Mouse (Mus musculus) c-Kit-positive CD71-positive TER-119-negative erythroid progenitor cells, embryonic 14.5 days (primary cell): ENCODE data around the gene Cyp4f13.

Source experiments
- DNase-seq: peaks from one replicate; pipeline ENCODE4 v3.0.0-alpha.2; 2013; ENCODE audit warnings: low read depth

The Cyp4f13 gene

DNA sequence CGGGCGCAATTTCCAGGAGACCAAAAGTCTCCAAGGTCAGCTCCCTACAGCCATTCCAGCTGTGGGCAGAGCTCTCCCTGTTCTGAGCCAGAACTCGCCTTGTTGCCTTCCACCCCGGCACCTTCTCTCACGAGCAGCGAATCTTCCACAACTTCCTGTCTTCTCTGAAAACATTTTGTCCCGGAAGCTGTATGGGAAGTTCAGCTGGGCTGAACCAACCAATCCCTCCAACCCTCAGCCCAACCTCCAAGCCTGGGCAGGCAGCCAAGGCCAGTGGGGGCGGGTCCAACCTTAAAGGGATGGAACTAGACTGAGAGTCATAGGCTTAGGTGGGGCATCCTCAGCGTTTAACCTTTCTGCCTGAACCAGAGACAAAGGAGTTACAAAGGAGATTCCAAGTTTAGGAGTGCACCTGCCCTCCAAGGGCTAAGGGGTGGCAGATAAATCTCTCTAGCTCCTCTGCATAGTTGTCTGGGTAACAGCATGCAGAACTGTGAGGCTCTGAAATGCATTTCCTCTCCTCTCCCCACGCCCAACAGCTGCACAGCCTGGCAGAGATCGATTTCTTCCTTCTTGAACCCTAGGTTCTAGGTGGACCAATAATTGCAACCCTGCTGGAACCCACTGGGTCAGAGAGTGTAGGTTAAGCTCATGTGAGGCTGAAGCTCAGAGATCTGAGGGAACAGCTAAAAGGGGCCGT lies at the start of gene Cyp4f13:
Cyp4f13 (minus strand) TSS at position 188 of the 700 bp plus-strand sequence.
- peak; percentile 68 for DNase-seq

DNA sequence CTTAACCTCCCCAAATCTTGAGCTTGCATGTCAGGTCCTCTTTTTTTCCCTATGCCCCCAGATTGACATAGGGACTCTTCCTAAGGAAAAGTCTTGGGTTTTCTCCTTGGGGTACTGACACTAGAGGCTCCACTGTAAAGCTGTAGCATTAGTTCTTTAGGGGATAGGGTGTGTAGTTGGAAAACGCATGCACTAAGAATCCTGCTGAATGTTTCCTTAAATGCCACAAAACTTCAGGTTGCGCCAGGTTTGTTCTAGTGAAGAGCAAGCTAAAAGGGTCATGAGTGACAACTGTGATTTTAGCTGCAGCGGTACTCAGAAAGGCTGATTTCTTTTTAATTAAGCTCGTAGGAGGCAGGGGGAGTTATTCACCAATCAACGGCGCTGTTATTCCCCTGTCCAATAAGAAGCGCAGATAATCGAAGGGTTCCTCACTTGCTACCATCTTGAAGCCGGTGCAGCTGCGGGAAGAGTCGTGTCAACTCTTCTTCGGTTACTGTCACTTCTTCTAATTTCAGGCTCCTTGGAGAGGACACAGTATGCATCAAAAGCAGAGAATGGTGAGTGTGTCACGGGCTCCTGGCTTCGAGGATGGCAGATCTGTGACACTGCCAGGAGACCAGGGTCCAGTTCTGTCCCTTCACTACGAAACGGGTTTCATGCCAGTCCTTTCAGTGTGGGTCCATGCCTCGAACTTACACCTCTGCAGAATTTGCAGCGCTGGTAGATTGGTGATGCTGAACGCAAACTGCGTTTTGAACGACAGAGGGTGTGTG lies 45.7 kb upstream of the Cyp4f13 start, which contains the start of gene Zfp952:
Zfp952 (plus strand) TSS at position 431 of the 776 bp plus-strand sequence.
- peak; percentile 87 for DNase-seq

DNA sequence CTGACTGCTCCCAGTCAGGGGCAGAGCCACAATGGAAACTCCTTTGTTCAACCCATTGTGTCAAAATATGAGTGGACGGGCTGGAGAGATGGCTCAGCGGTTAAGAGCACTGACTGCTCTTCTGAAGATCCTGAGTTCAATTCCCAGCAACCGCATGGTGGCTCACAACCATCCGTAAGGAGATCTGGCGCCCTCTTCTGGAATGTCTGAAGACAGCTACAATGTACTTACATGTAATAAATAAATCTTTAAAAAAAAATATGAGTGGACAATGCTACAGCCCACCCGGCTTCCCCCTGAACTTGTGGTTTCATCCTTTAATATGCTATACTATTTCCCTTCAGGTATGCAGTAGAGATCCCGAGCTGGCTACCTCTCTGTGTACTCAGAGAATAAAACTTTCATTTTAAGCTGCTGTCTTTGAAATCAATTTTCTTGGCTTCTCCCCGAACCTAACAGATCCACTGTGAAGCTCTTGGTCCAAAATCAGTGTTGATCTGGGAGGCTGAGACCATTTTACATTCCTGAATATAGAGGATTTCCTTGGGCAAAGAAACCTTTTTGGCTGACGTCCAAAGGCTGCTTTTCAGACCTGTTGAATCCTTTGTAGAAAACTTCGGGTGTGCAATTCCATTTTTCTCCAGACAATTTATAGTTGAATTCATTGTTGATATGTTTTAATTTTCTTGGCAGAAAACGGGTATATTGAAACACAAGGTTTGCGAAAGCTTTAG lies 44.9 kb upstream of the Cyp4f13 start:
- DNase-seq: no peak

DNA sequence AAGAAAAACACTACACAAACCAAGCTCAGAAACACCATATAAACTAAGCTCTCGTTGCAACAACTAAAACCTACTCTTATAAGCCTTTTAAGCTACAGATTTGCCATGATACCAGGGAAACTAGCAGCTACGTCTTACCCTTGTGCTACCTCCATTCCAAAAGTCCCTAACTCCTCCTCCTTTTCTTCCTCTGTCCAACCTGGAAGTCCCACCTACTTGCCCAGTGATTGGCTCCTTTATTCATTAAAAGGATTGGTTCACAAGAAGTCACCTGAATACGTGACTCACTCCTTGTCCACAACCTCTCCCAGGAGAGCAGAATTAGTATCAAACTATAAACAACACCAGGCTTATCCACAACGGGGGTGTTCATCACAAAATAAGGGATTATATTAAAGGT lies 39.1 kb upstream of the Cyp4f13 start:
- DNase-seq: no peak

DNA sequence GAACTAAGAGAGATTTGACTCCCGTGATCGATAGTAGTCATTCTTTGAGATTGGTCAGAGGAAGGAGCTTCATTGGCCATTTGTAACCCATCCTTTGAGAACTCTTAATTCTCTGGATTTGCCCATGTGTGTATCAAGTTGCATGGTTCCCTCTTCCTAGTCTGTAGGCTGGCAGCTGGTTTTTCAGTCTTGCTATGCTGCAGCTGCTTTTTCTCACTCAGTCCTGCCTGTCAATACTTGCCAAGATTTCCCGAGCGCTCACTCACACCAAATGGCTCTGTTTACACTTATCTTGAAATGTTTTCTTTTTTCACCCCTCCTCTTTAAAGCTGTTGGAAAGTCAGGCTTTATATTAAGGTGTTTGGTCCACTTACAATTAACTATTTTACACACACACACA lies 34.2 kb upstream of the Cyp4f13 start:
- no peak for DNase-seq

DNA sequence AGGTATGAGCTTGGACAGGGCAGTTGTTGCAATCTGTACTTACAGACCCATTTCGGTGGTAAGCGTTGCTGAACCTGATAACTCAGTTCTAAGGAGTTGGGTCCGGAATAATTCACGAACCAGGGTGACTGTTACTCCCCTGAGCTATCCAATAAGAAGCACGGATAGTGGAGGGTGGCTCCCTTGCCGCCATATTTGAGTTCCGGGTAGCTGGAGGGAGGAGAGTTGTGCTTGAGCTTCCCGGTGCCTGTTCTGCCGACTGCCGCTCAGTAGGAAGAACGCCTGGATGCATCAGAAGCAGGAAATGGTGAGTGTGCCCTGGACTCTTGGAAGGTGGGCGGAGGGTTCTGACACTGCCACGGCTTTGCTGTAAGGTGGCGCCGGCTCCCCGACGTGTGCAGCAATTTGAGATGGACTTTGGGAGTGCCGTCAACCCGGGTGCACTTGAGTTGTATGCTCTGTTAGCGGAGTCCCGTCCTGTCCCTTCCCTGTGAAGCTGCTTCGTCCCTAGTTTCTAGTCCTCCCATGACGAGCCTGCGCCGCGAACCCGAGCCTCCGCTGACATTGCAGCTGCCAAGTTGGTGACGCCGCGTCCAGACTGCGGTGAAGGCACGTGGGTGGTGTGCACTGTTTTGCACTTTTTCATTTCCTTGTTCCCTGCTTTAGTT lies 18.6 kb upstream of the Cyp4f13 start, which contains the start of gene Zfp472:
Zfp472 (plus strand) TSS at position 192 of the 668 bp plus-strand sequence.
- peak; percentile 94 for DNase-seq

DNA sequence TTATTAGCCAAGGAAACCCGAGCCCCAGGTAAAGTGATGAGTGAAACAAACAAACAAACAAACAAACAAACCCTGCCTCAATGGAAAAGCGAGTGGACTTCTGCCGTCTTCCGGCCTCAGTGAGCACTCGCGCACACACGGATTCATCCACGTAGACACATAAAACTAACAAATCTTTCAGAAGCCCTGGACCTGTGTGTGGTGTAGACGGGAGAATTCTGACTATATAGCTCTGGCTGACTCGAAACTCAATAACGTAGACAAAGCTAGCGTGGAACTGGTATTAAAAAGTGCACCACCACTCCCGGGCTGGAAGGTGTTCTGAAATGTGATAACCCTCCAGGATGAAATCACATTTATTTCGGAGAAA lies 18.0 kb upstream of the Cyp4f13 start:
- DNase-seq: no peak

DNA sequence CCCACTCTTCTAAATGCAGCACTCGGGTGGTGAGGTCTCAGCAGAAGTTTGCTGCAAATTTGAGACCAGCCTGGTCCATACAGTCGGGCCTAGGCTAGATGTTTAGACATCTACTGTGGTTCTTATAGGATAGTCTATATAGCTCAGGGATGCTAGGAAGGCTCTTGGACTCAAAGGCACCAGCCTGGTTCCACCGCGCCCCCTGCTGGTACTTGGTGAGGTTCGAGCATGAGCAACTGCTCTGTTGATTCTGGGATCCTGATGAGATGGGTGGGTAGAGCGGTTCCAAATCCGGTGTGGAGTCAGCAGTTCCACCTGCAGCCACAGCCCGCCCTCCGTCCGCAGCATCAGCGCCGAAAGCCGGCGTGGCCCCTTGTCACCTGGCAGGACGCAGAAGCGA lies 4.2 kb upstream of the Cyp4f13 start:
- peak; percentile 53 for DNase-seq

DNA sequence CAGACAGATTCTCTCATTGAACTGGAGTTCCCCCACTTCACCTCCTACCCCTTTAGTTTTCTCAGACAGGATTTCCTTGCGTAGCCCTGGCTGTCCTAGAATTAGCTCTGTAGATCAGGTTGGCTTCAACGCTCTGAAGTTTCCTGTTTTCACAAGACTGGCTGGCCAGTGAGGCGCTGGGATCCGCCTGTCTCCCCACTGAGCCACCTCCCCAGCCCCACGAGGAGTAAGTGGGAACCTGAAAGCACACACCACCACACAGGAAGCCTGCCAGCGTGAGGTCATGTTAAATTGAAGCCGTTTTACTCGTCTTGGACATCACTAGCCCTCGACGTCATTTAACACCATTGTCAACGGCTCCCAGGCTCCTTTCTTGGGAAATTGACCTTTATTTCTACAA lies 3.8 kb upstream of the Cyp4f13 start:
- no peak for DNase-seq

DNA sequence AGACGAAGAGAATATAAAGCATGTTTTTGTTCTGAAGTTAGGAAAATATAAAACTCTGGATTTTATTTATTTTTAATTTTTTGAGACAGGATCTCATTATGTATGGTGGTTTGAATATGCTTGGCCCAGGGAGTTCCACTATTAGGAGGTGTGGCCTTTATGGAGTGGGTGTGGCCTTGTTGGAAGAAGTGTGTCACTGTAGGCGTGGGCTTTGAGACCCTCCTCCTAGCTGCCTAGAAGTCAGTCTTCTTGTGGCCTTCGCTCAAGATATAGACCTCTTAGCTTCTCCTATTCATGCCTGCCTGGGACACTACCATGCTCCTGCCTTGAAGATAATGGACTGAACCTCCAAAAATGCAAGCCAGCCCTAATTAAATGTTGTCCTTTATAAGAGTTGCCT lies 2.9 kb upstream of the Cyp4f13 start:
- no peak for DNase-seq

DNA sequence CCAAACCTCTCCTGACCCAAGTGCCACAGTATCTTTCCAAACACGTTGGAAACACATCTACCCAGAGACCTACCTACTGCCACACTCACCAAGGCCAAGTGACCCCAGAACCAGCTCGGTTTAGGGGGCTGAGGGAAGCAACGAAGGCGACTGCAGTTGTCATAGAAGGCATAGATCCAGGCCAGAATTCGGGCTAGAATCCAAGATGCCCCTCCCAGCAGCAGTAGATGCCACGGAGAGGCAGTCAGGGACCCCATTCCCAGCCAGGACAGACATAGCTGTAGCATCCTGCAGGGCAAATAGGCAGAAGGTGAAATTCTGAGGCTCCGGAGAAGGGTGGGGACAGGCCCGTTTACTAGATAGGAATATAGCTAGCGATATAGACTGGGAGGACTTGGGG lies 486 bp downstream of the Cyp4f13 start:
- DNase-seq: no peak

DNA sequence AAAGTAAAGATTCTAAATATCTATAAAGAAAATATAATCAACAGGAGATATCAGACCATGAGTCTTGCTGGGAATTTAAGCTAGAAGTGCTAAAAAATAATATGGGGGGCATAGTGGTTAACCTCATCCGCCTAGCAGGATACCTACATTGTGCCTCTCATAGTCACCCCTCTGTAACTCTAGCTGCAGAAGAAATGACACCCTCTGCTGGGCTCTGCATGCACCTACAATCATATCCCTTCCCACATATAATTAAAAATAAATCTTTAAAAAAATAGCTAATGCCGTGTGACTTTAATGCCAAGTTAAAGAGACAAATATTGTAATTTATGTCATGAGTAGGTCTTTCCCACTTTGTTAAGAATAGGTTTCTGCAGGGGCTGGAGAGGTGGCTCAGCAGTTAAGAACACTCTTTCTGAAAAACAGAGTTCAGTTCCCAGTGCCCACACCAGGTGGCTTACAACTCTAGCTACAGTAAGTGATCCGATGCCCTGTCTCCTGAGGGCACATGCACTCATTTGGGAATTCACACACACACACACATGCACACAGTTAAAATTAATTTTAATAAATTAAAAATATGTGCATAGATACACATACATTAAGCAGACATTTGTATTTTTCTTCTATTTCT lies 2.7 kb downstream of the Cyp4f13 start:
- DNase-seq: no peak

DNA sequence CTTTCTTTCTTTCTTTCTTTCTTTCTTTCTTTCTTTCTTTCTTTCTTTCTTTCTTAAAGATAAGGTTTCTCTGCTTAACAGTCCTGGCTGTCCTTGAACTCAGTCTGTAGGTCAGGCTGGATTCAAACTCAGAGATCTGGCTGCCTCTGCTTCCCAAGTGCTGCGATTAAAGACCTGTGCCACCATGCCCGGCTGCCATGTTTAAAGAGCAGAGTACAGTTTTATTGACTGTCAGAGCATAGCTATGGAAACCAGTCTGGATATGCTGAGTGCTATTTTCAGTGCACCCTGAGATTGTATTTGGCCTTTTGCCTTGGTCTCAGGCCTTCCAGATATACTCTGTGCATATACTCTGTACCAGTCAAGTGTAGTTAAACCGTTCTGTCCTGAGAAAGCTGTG lies 3.5 kb downstream of the Cyp4f13 start:
- no peak for DNase-seq

DNA sequence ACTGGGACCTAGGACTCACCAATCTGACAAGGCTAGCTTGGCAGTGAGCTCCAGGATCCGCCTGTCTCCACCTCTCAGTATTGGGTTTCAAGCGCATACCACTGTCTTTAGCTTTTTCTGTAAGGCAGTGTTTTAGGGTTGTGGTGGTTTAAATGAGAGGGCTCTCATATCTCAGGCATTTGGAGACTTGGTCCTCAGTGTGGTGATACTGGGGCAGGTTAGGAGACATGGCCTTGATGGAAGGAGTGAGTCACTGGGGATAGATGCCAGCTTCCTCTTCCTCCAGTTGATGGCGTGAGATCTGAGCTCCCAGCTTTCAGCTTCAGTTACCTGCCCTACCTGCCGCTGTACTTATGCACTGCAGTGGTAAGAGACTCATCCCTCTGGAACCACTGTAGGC lies 7.4 kb downstream of the Cyp4f13 start:
- DNase-seq: no peak

DNA sequence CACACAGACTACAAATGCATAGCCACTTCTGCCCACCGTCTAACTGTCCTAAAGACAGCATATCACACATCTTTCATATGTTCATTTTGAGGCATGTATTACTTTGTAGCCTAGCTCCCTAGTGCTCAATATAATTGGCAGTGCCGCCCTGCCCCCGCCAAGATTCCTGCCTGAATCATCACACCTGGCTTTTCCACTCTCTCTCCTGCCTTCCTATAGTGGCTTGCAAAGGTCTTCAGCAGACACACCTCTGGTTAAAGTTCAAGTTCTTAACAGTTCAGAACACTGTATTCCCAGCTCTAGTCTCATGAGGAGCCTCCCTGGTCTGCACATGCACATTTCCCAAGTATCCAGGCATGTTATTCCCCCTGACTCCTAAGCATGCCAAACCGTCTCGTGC lies 19.4 kb downstream of the Cyp4f13 start:
- DNase-seq: no peak

DNA sequence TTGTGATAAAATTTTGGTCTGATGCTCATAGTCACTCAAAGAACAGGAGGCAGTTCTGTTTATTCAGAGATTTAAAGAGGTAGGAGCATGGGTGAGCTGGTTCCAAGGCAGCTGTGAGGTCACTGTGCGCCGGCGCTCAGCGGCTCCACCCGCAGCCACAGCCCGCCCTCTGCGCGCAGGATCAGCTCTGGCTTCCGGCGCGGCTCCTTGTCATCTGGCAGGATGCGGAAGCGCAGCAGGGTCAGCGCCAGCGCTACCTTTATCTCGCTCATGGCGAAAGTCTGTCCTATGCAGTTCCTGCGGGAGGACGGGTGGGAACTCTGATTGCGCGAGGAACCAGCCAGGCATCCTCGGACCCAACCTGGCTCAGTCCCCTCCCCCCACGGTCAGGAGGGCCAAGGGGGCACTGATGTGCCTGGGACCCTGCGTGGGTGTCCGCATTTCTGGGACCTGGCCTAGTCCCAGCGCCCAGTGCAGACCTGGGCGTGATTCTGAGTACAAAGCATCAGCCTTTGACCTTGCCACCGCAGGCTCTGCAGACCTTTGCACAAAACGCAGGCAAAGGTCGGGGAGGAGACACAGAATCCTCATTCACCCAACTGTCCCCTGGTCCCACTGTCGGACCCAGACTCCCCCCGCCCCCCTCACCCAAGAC lies 22.4 kb downstream of the Cyp4f13 start:
- peak; percentile 27 for DNase-seq

DNA sequence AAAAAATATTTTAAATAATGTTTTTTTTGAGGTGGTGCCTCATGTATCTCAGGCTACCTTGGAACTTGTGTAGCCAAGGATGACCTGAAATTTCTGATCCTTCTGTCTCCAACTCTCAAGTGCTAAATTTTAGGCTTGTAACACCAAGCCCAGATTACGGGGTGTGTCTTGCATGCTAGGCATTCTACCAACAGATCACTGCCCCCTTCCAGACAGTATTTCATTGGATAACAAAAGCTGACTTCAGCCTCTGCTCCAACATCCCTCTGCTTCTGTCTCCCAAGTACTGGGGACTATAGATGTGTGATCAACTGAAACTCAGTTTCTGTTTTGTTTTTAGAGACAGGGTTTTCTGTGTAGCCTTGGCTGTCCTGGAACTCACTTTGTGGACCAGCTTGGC lies 23.5 kb downstream of the Cyp4f13 start:
- DNase-seq: no peak

DNA sequence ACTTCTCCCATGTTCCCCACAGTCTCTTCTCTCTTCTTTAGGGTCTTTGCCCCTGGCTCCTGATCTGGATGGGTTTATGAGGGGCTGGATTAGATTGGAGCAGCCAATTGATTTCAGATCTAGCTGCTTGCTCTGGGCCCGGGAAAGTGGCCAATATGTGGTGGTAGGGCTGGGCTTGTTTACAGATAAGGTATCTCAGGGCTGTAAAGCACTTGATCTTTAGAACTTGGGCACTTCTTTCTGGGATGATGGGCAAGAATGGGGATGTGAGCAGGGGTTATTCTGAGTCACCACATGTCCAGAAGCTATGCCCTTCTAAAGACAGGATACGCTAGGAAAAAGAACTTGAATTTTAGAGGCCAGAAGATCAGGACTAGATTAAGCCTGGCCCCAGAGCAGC lies 28.1 kb downstream of the Cyp4f13 start:
- no peak for DNase-seq

DNA sequence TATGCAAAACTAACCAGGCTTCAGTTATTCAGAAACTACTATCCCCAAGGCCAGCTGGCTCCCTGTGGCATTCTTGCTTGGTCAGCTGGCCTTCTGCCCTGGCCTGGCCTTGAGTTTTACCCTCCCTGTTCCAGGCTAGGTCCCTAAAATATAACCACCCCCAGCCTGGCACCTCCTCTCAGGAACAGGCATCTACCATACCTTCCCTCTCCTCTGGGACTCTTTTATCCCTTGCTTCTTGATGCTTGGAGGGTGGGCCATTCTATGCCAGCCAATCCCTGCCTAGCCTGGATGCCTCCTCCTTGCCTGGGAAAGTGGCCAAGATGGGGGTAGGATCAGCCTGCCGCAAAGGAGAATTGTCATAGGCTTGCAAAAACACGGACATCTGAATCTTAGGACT lies 30.1 kb downstream of the Cyp4f13 start, which contains the start of gene Cyp4f14:
Cyp4f14 (minus strand) TSS at position 212 of the 400 bp plus-strand sequence.
- no peak for DNase-seq

DNA sequence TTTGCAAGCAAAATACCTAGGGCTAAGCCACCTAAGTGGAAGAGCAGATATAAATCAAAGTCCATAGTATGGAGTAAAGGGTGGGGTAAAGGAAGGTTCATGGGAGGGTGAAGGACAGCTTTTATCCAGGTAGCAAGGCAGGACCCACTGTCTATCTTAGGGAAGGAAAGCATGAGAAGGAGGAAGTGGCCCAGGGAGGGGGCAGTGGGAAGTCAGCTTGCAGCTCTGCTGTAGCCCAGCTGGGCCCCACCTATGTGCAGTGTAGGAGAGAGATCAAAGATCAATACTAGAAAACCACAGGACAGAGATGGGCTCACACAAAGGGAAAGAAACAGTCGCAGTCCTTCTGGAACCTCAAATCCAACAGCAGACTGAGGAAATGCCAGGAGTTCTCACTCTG lies 31.1 kb downstream of the Cyp4f13 start:
- DNase-seq: no peak

DNA sequence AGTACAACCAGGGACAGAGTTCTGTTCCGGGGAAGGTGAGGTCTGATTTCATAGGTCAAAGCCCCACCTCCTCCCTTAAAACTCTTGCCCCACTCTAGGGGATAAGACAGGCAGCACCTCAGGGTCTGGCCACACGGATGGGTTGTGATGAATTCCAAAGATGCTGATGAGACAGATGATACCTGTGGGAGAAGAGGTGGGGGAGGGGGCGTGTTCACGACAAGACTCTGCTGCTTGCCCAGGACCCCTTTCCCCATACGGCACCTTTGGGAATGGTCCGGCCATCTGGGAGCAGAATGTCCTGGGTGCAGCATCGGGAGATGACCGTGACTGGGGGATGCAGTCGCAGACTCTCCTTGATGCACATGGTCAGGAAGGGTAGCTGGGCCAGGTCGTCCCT lies 41.0 kb downstream of the Cyp4f13 start:
- no peak for DNase-seq
